Mouse (Mus musculus) myocyte (in vitro differentiated cells): ENCODE measurements at regions not wholly inside any gene's neighbourhood (a gene's known extent, or its start where the extent isn't known, plus 50 kb on each side); places are given as distances from the start of the nearest gene placed in this dataset.

Experiments
- CEBPB ChIP-seq: IDR thresholded peaks from 2 replicates; pipeline ENCODE4 v1.6.1; 2011; ENCODE audit warnings: mild to moderate bottlenecking, moderate library complexity; ENCODE audit not compliant: poor library complexity, insufficient read depth, severe bottlenecking
- E2F4 ChIP-seq: IDR thresholded peaks from one replicate; pipeline ENCODE4 v1.6.1; 2011; ENCODE audit warnings: mild to moderate bottlenecking, control low read depth, moderate library complexity; ENCODE audit not compliant: insufficient read depth
- POLR2A ChIP-seq: IDR thresholded peaks from one replicate; pipeline ENCODE4 v1.6.1; 2011; ENCODE audit warnings: low read depth, mild to moderate bottlenecking, control low read depth, moderate library complexity; ENCODE audit not compliant: insufficient read length
- TCF12 ChIP-seq: IDR thresholded peaks from one replicate; pipeline ENCODE4 v1.6.1; 2011; ENCODE audit warnings: mild to moderate bottlenecking, control low read depth; ENCODE audit not compliant: poor library complexity, insufficient read depth, severe bottlenecking

GRCm38 (mm10) chr4:95434543-95434942 lies 122.8 kb upstream of the Fggy start:
- no peak for TF ChIP-seq TCF12
- no peak for TF ChIP-seq POLR2A
- TF ChIP-seq CEBPB, result no peak
- TF ChIP-seq E2F4, result no peak
